Comparison of ENCODE assay signal across 21 mouse cellular contexts in the genomic region with DNA sequence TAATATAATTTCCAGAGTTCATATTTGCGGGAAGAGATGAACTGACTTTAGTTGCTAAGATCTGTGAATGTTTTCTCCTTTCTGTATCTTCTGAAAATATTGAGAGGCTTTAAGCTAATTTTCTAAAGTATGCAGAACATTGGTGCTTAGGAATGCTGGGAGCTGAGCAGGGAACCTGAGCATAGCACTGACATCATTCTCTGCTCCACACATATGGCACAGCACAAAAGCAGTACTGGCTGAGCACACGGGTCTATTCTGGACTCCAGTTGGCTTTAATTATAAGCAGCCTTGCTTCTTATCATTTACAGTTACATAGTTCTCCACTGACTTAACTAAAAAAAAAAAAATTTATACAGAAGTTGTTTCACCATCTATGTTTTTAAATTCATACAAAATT.
DNase-seq lines count a peak whose midpoint lies in the region; ATAC-seq and TF ChIP-seq lines count a peak whose summit lies in the region.
"Had no signal": no experiment of that assay in that cellular context is flagged by ENCODE, and none has a peak within 500 bp of the region (broad histone marks: within the 10 kb centered on the region; RNA-seq: fewer than 3 reads in every experiment).

No protein-coding gene starts in this region.

- 0 out of 2 replicates have a peak, but pooled peaks cover 3% of the 10 kb centered on the region for H3K36me3 ChIP-seq in hindbrain, embryonic 14.5 days (replicated peaks; ENCODE audit: control insufficient read depth, insufficient read depth)
- H3K36me3 ChIP-seq in hindbrain, embryonic 10.5 days, result no peaks in the 10 kb centered on the region
- H3K36me3 ChIP-seq: heart, embryonic 15.5 days; limb, embryonic 12.5 days; liver, embryonic 15.5 days had no signal

- 39% methylated on average over 2 of the region's 2 CpGs for WGBS in cerebellum, adult 2 months
- 60% methylated on average over 2 of the region's 2 CpGs for WGBS in hindbrain, embryonic 14.5 days
- WGBS in hindbrain, embryonic 10.5 days, result 66% methylated on average over 2 of the region's 2 CpGs

- H3K9me3 ChIP-seq in hindbrain, embryonic 14.5 days (ENCODE audit: control insufficient read depth, low read length), result no peaks in the 10 kb centered on the region
- H3K9me3 ChIP-seq in hindbrain, embryonic 10.5 days, result no peaks in the 10 kb centered on the region
- H3K9me3 ChIP-seq: heart, embryonic 15.5 days; limb, embryonic 12.5 days; liver, embryonic 15.5 days had no signal

- peak overlapping the region; percentile 45 for H3K4me3 ChIP-seq in cerebellum, adult 2 months (replicated peaks; ENCODE audit: insufficient read depth, low read depth, low read length)
- H3K4me3 ChIP-seq in hindbrain, embryonic 14.5 days (replicated peaks; ENCODE audit: low read length), result peak overlapping the region; percentile 64
- H3K4me3 ChIP-seq in hindbrain, embryonic 10.5 days, result no peak overlapping the region
- H3K4me3 ChIP-seq: gastrocnemius, adult 2 months; heart, embryonic 15.5 days; limb, embryonic 12.5 days; liver, embryonic 15.5 days; megakaryocyte, embryonic 14.5 days had no signal

- DNase-seq in cerebellum, adult 2 months, result peak; percentile 37 to 72
- no peak for DNase-seq in cerebellum, postnatal 4 days (ENCODE audit: low spot score in 2 of 2)
- DNase-seq in hindbrain, embryonic 14.5 days (ENCODE audit: low spot score), result peak; percentile 34
- no peak for DNase-seq in hindbrain, embryonic 10.5 days (ENCODE audit: low spot score)
- peak; percentile 43 to 60 for DNase-seq in right cerebral cortex, postnatal 10 days (ENCODE audit: low spot score in 2 of 2)
- DNase-seq in right cerebral cortex, postnatal 14 days, result no peak
- no peak for DNase-seq in adrenal gland, postnatal 4 days (ENCODE audit: low spot score in 2 of 2)
- no peak for DNase-seq in thymus, postnatal 4 days
- DNase-seq: adrenal gland, postnatal 10 days; cerebellum, adult 11 months; gastrocnemius, adult 2 months; heart, adult 11 months; kidney, adult 9 months; kidney, postnatal 4 days; lung, postnatal 10 days; thymus, postnatal 36 days had no signal

- peaks cover 8% of the 10 kb centered on the region for H3K4me1 ChIP-seq in cerebellum, adult 2 months (ENCODE audit: control insufficient read depth, insufficient read depth, low read length)
- peaks cover 21% of the 10 kb centered on the region; the same call in 1 of the 2 replicates for H3K4me1 ChIP-seq in hindbrain, embryonic 14.5 days (replicated peaks; ENCODE audit: control insufficient read depth, insufficient read depth, low read length)
- peaks cover 30% of the 10 kb centered on the region for H3K4me1 ChIP-seq in hindbrain, embryonic 10.5 days (replicated peaks)
- H3K4me1 ChIP-seq: liver, embryonic 15.5 days had no signal

- no peak for TF ChIP-seq POLR2A in cerebellum, adult 2 months (IDR thresholded peaks at IDR 0.05; ENCODE audit: borderline replicate concordance, insufficient read depth, low read length)

- no peaks in the 10 kb centered on the region for H3K27me3 ChIP-seq in cerebellum, adult 2 months (ENCODE audit: control insufficient read depth, insufficient read depth, low read length)
- no peaks in the 10 kb centered on the region for H3K27me3 ChIP-seq in hindbrain, embryonic 14.5 days (ENCODE audit: control insufficient read depth, insufficient read depth, low read length)
- peaks cover 30% of the 10 kb centered on the region for H3K27me3 ChIP-seq in hindbrain, embryonic 10.5 days (ENCODE audit: insufficient read depth, poor library complexity, severe bottlenecking)
- H3K27me3 ChIP-seq: CH12.LX had no signal

- H3K27ac ChIP-seq in cerebellum, adult 2 months (ENCODE audit: insufficient read depth, low read length), result no peak overlapping the region; the same call in 1 of the 2 replicates
- H3K27ac ChIP-seq in hindbrain, embryonic 14.5 days, result 0 out of 2 replicates have a peak overlapping the region, but pooled peaks have one; percentile 71
- no peak overlapping the region for H3K27ac ChIP-seq in hindbrain, embryonic 10.5 days
- H3K27ac ChIP-seq: gastrocnemius, adult 2 months; heart, embryonic 15.5 days; limb, embryonic 12.5 days; liver, embryonic 15.5 days had no signal

- peak overlapping the region; percentile 51 for H3K9ac ChIP-seq in hindbrain, embryonic 14.5 days
- H3K9ac ChIP-seq: heart, embryonic 15.5 days; limb, embryonic 12.5 days; liver, embryonic 15.5 days had no signal

- ATAC-seq in hindbrain, embryonic 14.5 days (ENCODE audit: low FRiP score), result no peak

- TF ChIP-seq CTCF in cerebellum, adult 2 months (IDR thresholded peaks at IDR 0.05; ENCODE audit: borderline replicate concordance, insufficient read depth, low read depth, low read length), result no peak

- peak overlapping the region; percentile 56 for H3K4me2 ChIP-seq in hindbrain, embryonic 14.5 days (replicated peaks)
- H3K4me2 ChIP-seq: heart, embryonic 15.5 days; limb, embryonic 12.5 days; liver, embryonic 15.5 days had no signal

Comparison
In these comparisons a context has a peak if more than half of its experiments do, and no peak if none do; other contexts are left out.
1. DNase-seq: peak in cerebellum, adult 2 months (2 of 2), hindbrain, embryonic 14.5 days (single experiment) and right cerebral cortex, postnatal 10 days (2 of 2); none in cerebellum, postnatal 4 days (0 of 2), hindbrain, embryonic 10.5 days (single experiment), right cerebral cortex, postnatal 14 days (single experiment), adrenal gland, postnatal 4 days (0 of 2) and thymus, postnatal 4 days (single experiment).